Mouse (Mus musculus) heart, adult 2 months (tissue): ENCODE data around the gene Usp48. TPM values are rescaled to one million over a fixed set of nuclear protein-coding genes. Genes with fewer than 3 reads are reported as not detected.

Source experiments
- DNase-seq, 2 experiments: peaks; one replicate each; pipeline ENCODE4 v3.0.0; 2021
- H3K27ac ChIP-seq: fragments of 200-600 bp; 2 replicates; pipeline ENCODE4 v1.8.1; 2022
- H3K27me3 ChIP-seq: fragments of 200-500 bp; 2 replicates; pipeline ENCODE4 v1.6.1; 2012; ENCODE audit warnings: mild to moderate bottlenecking, low read length, inconsistent platforms, mixed read lengths; ENCODE audit not compliant: control insufficient read depth, insufficient read depth
- H3K36me3 ChIP-seq: fragments of 200-500 bp; 2 replicates; pipeline ENCODE4 v1.6.1; 2012; ENCODE audit warnings: low read length, inconsistent platforms; ENCODE audit not compliant: control insufficient read depth, insufficient read depth
- H3K4me1 ChIP-seq: fragments of 200-500 bp; 2 replicates; pipeline ENCODE4 v1.6.1; 2011; ENCODE audit warnings: low read length; ENCODE audit not compliant: control insufficient read depth, insufficient read depth
- H3K4me3 ChIP-seq: fragments of 200-600 bp; 2 replicates; pipeline ENCODE4 v1.8.1; 2022
- H3K79me2 ChIP-seq: fragments of 200-500 bp; replicated peaks from 2 replicates; pipeline ENCODE4 v1.6.1; 2012; ENCODE audit warnings: mild to moderate bottlenecking, inconsistent platforms, low read length, moderate library complexity, mixed read lengths; ENCODE audit not compliant: control insufficient read depth, insufficient read depth
- H3K9ac ChIP-seq: fragments of 200-500 bp; 2 replicates; pipeline ENCODE4 v1.6.1; 2012; ENCODE audit warnings: low read depth, mild to moderate bottlenecking, control low read depth, inconsistent platforms, low read length, mixed read lengths
- CTCF ChIP-seq: fragments of 200-600 bp; IDR thresholded peaks from 2 replicates; pipeline ENCODE4 v1.8.1; 2022; ENCODE audit warnings: antibody characterized with exemption, mild to moderate bottlenecking, moderate library complexity
- EP300 ChIP-seq: fragments of 200-500 bp; IDR thresholded peaks from 2 replicates; pipeline ENCODE4 v1.6.1; 2011; ENCODE audit warnings: low read depth, low read length, control low read depth; ENCODE audit not compliant: insufficient read depth
- POLR2A ChIP-seq: fragments of 200-500 bp; IDR thresholded peaks from 2 replicates; pipeline ENCODE4 v1.6.1; 2011; ENCODE audit warnings: mild to moderate bottlenecking, low read depth, low read length, control low read depth; ENCODE audit not compliant: insufficient read depth
- WGBS: fragments of 180-500 bp; shearing (Covaris S2); methylation state at CpG from one replicate; pipeline ENCODE4 v1.1.7; 2018; 5-methylcytosine and 5-hydroxymethylcytosine counted together
- intact Hi-C: fragments of 180-260 bp; cut with DNase I; formaldehyde crosslinking; loops from one replicate; pipeline ENCODE4 v1.15.1; 2025
- polyA plus RNA-seq: library from polyadenylated mRNA; depleted of rRNA; stranded (reverse); fragments of >200 nt; gene quantifications from 2 replicates; pipeline ENCODE4 v1.2.3, GENCODE M21; 2012
- total RNA-seq, 2 experiments: library from RNA; stranded (reverse); gene quantifications; 2 replicates each; pipeline ENCODE4 v1.2.3; 2021

Gene Usp48
- total and polyA plus RNA-seq, 3 experiments: 29.7 to 37.6 (median 30.0) TPM

DNA sequence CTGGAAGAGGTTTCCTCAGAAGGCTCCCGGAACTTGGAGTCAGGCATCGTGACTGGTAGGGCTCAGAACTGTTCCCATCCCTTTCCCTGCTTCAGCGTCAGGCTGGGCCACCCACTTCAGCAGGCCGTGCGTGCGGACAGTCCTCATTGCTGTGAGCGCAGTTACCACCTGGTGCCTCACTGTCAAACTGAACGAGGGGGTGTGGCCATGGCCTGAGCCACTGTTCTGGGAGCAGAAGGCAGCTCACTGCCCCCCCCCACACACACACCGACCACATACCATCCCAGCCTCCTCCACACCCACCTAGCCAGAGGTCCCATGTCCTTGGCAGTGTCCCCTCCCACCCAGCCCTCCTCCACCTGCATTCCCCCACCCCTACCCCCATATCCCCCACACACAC, 23.7 kb upstream of the Usp48 start:
- WGBS: 81% methylated on average over 9 of the region's 9 CpGs
- Histone ChIP-seq H3K36me3 (no peaks in the 10 kb centered on the region), H3K9ac (no peak overlapping the region), H3K4me3 (no peak overlapping the region), H3K27me3 (no peaks in the 10 kb centered on the region), H3K4me1 (no peaks in the 10 kb centered on the region), H3K27ac (no peak overlapping the region), H3K79me2 (no peaks in the 10 kb centered on the region)
- no peak for DNase-seq
- no peak for TF ChIP-seq POLR2A
- TF ChIP-seq CTCF: no peak
- no peak for TF ChIP-seq EP300
- intact Hi-C loops: loop anchor here (5.0 kb wide), 1 partner anchor 48 kb away; no protein-coding TSS in a partner anchor

DNA sequence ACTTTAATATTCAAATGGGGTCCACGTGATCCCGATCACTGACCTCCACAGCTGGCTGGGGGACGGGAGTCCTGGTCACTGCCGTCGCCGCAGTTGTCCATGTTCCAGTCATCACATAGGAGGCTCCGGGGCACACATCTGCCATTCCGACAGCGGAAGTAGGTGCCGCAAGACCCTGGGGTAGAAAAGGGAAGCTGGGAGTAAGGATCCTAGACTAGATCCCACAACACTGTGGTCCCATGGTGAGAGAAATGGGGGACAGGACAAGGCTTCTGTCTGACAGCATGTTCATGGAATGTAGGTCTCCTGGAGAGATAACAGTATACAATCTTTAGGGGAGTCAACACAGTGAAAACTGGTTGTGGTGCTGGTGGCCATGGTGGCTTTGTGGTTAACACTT, 19.1 kb upstream of the Usp48 start, which contains the start of gene Ldlrad2:
Ldlrad2 (minus strand) TSS at position 101 of the 400 bp plus-strand sequence.
- intact Hi-C loops: loop anchor here (5.0 kb wide), 1 partner anchor 52 kb away; no protein-coding TSS in a partner anchor
- WGBS: 83% methylated on average over 10 of the region's 10 CpGs

DNA sequence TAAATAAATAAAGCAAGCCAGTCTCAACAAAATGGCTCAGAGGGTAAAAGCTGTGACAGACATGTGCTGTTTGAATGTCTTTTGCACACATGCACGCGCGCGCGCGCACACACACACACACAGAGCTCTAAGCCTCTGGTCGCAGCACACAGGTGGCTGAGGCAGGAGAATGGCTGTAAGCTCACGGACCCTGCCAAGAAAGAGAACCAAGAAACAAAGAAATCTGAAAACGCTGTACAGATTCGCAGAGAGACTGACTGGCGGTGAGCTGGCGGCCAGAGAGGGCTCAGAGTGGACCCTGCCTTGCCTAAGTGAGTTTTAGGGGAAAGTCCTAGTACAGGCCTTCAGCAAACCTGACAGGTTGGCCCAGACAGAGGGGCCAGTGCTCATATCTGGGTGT, 16.1 kb upstream of the Usp48 start:
- TF ChIP-seq CTCF (no peak), POLR2A (no peak), EP300 (no peak)
- intact Hi-C loops: no loop called here
- no peaks in the 10 kb centered on the region for H3K4me1 ChIP-seq
- no peak overlapping the region for H3K4me3 ChIP-seq
- no peaks in the 10 kb centered on the region for H3K79me2 ChIP-seq
- H3K36me3 ChIP-seq: no peaks in the 10 kb centered on the region
- no peak overlapping the region for H3K9ac ChIP-seq
- H3K27ac ChIP-seq: no peak overlapping the region
- no peaks in the 10 kb centered on the region for H3K27me3 ChIP-seq
- no peak for DNase-seq
- 96% methylated on average over 12 of the region's 12 CpGs for WGBS

More for the DNA sequence above, 19.1 kb upstream of the Usp48 start, which contains the start of gene Ldlrad2:
- no peaks in the 10 kb centered on the region for H3K79me2 ChIP-seq
- H3K27ac ChIP-seq: no peak within 1 kb of the TSS
- DNase-seq: no peak
- no peak within 1 kb of the TSS for H3K4me3 ChIP-seq
- TF ChIP-seq POLR2A: no peak
- no peaks in the 10 kb centered on the region for H3K4me1 ChIP-seq
- H3K36me3 ChIP-seq: no peaks in the 10 kb centered on the region
- H3K27me3 ChIP-seq: no peaks in the 10 kb centered on the region
- no peak within 1 kb of the TSS for H3K9ac ChIP-seq

DNA sequence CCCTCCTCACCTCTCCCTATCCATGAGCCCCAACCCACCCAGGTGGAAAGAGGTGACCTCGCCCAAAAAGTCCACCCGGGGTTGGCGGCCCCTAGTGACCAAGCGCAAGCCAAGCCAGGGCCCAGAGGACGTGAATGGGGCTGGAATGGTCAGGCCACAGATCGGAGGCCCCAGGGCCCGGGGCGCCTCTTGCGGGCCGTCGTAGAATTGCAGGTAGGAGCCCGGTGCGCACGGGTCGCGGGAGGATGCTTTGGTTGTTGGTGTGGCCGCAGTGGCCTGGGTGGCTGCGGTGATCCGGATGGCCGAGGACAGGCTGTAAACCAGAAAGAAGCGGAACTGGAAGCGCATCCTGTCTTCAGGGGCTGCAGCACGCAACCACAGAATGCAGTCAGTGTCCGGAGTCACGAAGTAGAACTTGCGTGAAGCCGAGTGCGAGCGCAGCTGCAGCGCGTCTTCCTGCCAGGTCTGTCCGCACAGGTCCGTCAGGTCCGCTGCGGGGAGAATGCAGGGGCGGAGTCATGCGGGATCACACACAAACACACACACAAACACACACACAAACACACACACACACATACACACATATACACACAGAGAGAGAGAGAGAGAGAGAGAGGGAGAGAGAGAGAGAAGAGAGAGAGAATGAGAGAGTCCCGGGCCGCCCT, 15.2 kb upstream of the Usp48 start:
- peak; percentile 57 to 72 for DNase-seq
- Histone ChIP-seq H3K4me1 (no peaks in the 10 kb centered on the region), H3K27me3 (no peaks in the 10 kb centered on the region), H3K4me3 (no peak overlapping the region), H3K9ac (no peak overlapping the region), H3K79me2 (no peaks in the 10 kb centered on the region), H3K27ac (no peak overlapping the region), H3K36me3 (no peaks in the 10 kb centered on the region)
- intact Hi-C loops: loop anchor here (2.0 kb wide), 1 partner anchor 136 kb away; no protein-coding TSS in a partner anchor
- WGBS: 7% methylated on average over 39 of the region's 39 CpGs
- no peak for TF ChIP-seq POLR2A
- no peak for TF ChIP-seq EP300
- TF ChIP-seq CTCF: peak; percentile 92

DNA sequence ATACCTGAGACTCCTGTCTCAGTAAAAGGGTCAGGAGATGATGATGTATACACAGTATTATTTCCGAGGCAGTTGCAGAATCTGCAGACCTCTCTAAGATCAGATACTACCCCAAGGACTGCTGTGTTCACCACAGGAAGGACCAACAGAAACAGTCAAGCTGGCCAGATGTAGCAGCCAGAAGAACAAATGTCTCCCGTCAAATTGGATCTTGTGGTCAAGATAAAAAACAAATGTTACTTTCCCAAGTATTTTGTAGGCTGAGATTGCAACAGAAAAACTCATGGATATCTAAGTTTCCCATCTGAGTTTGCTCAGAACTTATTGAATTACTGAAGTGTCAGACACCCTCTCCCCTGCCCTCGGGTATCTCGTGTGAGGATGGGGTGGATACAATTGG, 13.8 kb upstream of the Usp48 start:
- intact Hi-C loops: loop anchor here (2.0 kb wide), 1 partner anchor 137 kb away; no protein-coding TSS in a partner anchor
- Histone ChIP-seq H3K27me3 (no peaks in the 10 kb centered on the region), H3K79me2 (no peaks in the 10 kb centered on the region), H3K9ac (no peak overlapping the region), H3K27ac (peak overlapping the region; percentile 23; the same call in 1 of the 2 replicates), H3K36me3 (no peaks in the 10 kb centered on the region), H3K4me1 (no peaks in the 10 kb centered on the region), H3K4me3 (no peak overlapping the region)
- no peak for TF ChIP-seq CTCF
- no peak for TF ChIP-seq POLR2A
- TF ChIP-seq EP300: no peak
- 47% methylated on average over 4 of the region's 4 CpGs for WGBS
- peak in 1 of 2 experiments; percentile 32 for DNase-seq

DNA sequence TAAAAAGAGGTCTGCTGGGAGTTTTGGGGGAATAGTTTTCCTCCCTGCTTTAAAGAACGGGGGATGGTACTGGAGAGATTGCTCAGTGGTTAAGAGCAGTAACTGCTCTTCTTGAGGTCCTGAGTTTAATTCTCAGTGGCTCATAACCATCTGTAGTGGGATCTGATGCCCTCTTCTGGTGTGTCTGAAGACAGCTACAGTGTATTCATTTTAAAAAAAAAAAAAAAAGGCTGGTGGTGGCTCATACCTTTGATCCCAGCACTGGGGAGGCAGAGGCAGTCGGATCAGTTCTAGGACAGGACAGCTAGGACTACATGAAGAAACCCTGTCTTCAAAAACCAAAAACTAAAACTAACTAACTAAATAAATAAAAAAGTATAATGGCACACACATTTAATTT, 13.3 kb upstream of the Usp48 start:
- H3K27me3 ChIP-seq: no peaks in the 10 kb centered on the region
- peak overlapping the region; percentile 23; the same call in 1 of the 2 replicates for H3K27ac ChIP-seq
- H3K9ac ChIP-seq: no peak overlapping the region
- no peak for DNase-seq
- H3K36me3 ChIP-seq: no peaks in the 10 kb centered on the region
- no peaks in the 10 kb centered on the region for H3K79me2 ChIP-seq
- H3K4me3 ChIP-seq: no peak overlapping the region
- TF ChIP-seq CTCF (peak; percentile 28), EP300 (no peak)
- intact Hi-C loops: no loop called here
- 85% methylated on average over 2 of the region's 2 CpGs for WGBS
- H3K4me1 ChIP-seq: no peaks in the 10 kb centered on the region
